Mouse (Mus musculus): ENCODE measurements around the gene D17Wsu92e. TPM values are rescaled to one million over a fixed set of nuclear protein-coding genes. Genes with fewer than 3 reads are reported as not detected.

The D17Wsu92e gene
- polyA plus RNA-seq, 1 experiment from 2014 or later = 9.8 TPM

GRCm38 (mm10) chr17:27724327-27724726 is 96.1 kb downstream of the D17Wsu92e start:
- no peak for DNase-seq (ENCODE audit: low spot score)

GRCm38 (mm10) chr17:27721125-27721664 is 99.3 kb downstream of the D17Wsu92e start:
- WGBS = 76% methylated on average over 9 of the region's 9 CpGs
- DNase-seq (ENCODE audit: low spot score) (no peak), ATAC-seq (no peak)
- Histone ChIP-seq H3K4me1 (ENCODE audit: control insufficient read depth, insufficient read depth, low read length) (peaks cover 3% of the 10 kb centered on the region; the same call in 1 of the 2 replicates), H3K27ac (ENCODE audit: low read depth, low read length) (no peak overlapping the region), H3K9ac (ENCODE audit: low read length) (no peak overlapping the region), H3K4me2 (ENCODE audit: low read length) (no peak overlapping the region), H3K36me3 (ENCODE audit: control insufficient read depth, insufficient read depth, low read length) (no peaks in the 10 kb centered on the region), H3K4me3 (ENCODE audit: low read depth, low read length) (no peak overlapping the region), H3K9me3 (replicated peaks; ENCODE audit: control insufficient read depth, low read length) (no peaks in the 10 kb centered on the region), H3K27me3 (replicated peaks; ENCODE audit: control insufficient read depth, insufficient read depth, low read length) (no peaks in the 10 kb centered on the region)

More at GRCm38 (mm10) chr17:27724327-27724726, 96.1 kb downstream of the D17Wsu92e start:
- Histone ChIP-seq H3K4me1 (ENCODE audit: control insufficient read depth, insufficient read depth, low read length) (0 out of 2 replicates have a peak, but pooled peaks cover 3% of the 10 kb centered on the region), H3K9me3 (replicated peaks; ENCODE audit: control insufficient read depth, low read length) (no peaks in the 10 kb centered on the region), H3K4me3 (ENCODE audit: low read depth, low read length) (no peak overlapping the region), H3K4me2 (ENCODE audit: low read length) (no peak overlapping the region), H3K27me3 (replicated peaks; ENCODE audit: control insufficient read depth, insufficient read depth, low read length) (no peaks in the 10 kb centered on the region), H3K36me3 (ENCODE audit: control insufficient read depth, insufficient read depth, low read length) (no peaks in the 10 kb centered on the region), H3K9ac (ENCODE audit: low read length) (no peak overlapping the region), H3K27ac (ENCODE audit: low read depth, low read length) (no peak overlapping the region)
- ATAC-seq = no peak
- 35% methylated on average over 3 of the region's 3 CpGs for WGBS

- Histone ChIP-seq H3K4me1 (ENCODE audit: control insufficient read depth, insufficient read depth, low read length) (no peaks in the 10 kb centered on the region; the same call in 1 of the 2 replicates), H3K27ac (ENCODE audit: low read depth, low read length) (no peak overlapping the region), H3K4me2 (ENCODE audit: low read length) (no peak overlapping the region), H3K4me3 (ENCODE audit: low read depth, low read length) (no peak overlapping the region), H3K9me3 (replicated peaks; ENCODE audit: control insufficient read depth, low read length) (no peaks in the 10 kb centered on the region), H3K27me3 (replicated peaks; ENCODE audit: control insufficient read depth, insufficient read depth, low read length) (no peaks in the 10 kb centered on the region), H3K9ac (ENCODE audit: low read length) (no peak overlapping the region), H3K36me3 (ENCODE audit: control insufficient read depth, insufficient read depth, low read length) (no peaks in the 10 kb centered on the region)
- 23% methylated on average over 9 of the region's 9 CpGs for WGBS
- DNase-seq (ENCODE audit: low spot score) (no peak), ATAC-seq (no peak)
Observed at GRCm38 (mm10) chr17:27720326-27720725, 100.1 kb downstream of the D17Wsu92e start.

GRCm38 (mm10) chr17:27719663-27720062 is 100.8 kb downstream of the D17Wsu92e start:
- no peak overlapping the region for H3K9ac ChIP-seq (ENCODE audit: low read length)
- no peak for ATAC-seq
- WGBS = 70% methylated on average over 14 of the region's 14 CpGs

GRCm38 (mm10) chr17:27718250-27718649 is 102.2 kb downstream of the D17Wsu92e start:
- DNase-seq (ENCODE audit: low spot score) (peak; percentile 64), ATAC-seq (0 out of 2 replicates have a peak, but pooled peaks have one; percentile 34)
- H3K27ac ChIP-seq (ENCODE audit: low read depth, low read length) = no peak overlapping the region
- H3K36me3 ChIP-seq (ENCODE audit: control insufficient read depth, insufficient read depth, low read length) = no peaks in the 10 kb centered on the region
- H3K4me1 ChIP-seq (ENCODE audit: control insufficient read depth, insufficient read depth, low read length) = no peaks in the 10 kb centered on the region; the same call in 1 of the 2 replicates
- H3K27me3 ChIP-seq (replicated peaks; ENCODE audit: control insufficient read depth, insufficient read depth, low read length) = no peaks in the 10 kb centered on the region
- 55% methylated on average over 5 of the region's 5 CpGs for WGBS
- no peaks in the 10 kb centered on the region for H3K9me3 ChIP-seq (replicated peaks; ENCODE audit: control insufficient read depth, low read length)
- no peak overlapping the region; the same call in 1 of the 2 replicates for H3K9ac ChIP-seq (ENCODE audit: low read length)
- no peak overlapping the region for H3K4me2 ChIP-seq (ENCODE audit: low read length)
- no peak overlapping the region for H3K4me3 ChIP-seq (ENCODE audit: low read depth, low read length)

More at GRCm38 (mm10) chr17:27719663-27720062, 100.8 kb downstream of the D17Wsu92e start:
- Histone ChIP-seq H3K4me3 (ENCODE audit: low read depth, low read length) (no peak overlapping the region), H3K4me2 (ENCODE audit: low read length) (no peak overlapping the region), H3K27ac (ENCODE audit: low read depth, low read length) (no peak overlapping the region), H3K4me1 (ENCODE audit: control insufficient read depth, insufficient read depth, low read length) (no peaks in the 10 kb centered on the region; the same call in 1 of the 2 replicates), H3K36me3 (ENCODE audit: control insufficient read depth, insufficient read depth, low read length) (no peaks in the 10 kb centered on the region), H3K9me3 (replicated peaks; ENCODE audit: control insufficient read depth, low read length) (no peaks in the 10 kb centered on the region), H3K27me3 (replicated peaks; ENCODE audit: control insufficient read depth, insufficient read depth, low read length) (no peaks in the 10 kb centered on the region)
- no peak for DNase-seq (ENCODE audit: low spot score)

- Histone ChIP-seq H3K27ac (ENCODE audit: low read depth, low read length) (no peak overlapping the region), H3K9ac (ENCODE audit: low read length) (peak overlapping the region; percentile 13; the same call in 1 of the 2 replicates), H3K36me3 (ENCODE audit: control insufficient read depth, insufficient read depth, low read length) (no peaks in the 10 kb centered on the region), H3K4me1 (ENCODE audit: control insufficient read depth, insufficient read depth, low read length) (no peaks in the 10 kb centered on the region; the same call in 1 of the 2 replicates), H3K9me3 (replicated peaks; ENCODE audit: control insufficient read depth, low read length) (no peaks in the 10 kb centered on the region), H3K4me2 (ENCODE audit: low read length) (peak overlapping the region; percentile 46), H3K27me3 (replicated peaks; ENCODE audit: control insufficient read depth, insufficient read depth, low read length) (no peaks in the 10 kb centered on the region), H3K4me3 (ENCODE audit: low read depth, low read length) (0 out of 2 replicates have a peak overlapping the region, but pooled peaks have one; percentile 11)
- DNase-seq (ENCODE audit: low spot score) (peak; percentile 36), ATAC-seq (peak; percentile 33)
- WGBS = 4% methylated on average over 16 of the region's 16 CpGs
Observed at GRCm38 (mm10) chr17:27716804-27717203, 103.6 kb downstream of the D17Wsu92e start.

- Histone ChIP-seq H3K27ac (ENCODE audit: low read depth, low read length) (no peak overlapping the region), H3K4me1 (ENCODE audit: control insufficient read depth, insufficient read depth, low read length) (peaks cover 2% of the 10 kb centered on the region; the same call in 1 of the 2 replicates), H3K4me3 (ENCODE audit: low read depth, low read length) (no peak overlapping the region), H3K36me3 (ENCODE audit: control insufficient read depth, insufficient read depth, low read length) (no peaks in the 10 kb centered on the region), H3K9ac (ENCODE audit: low read length) (no peak overlapping the region), H3K4me2 (ENCODE audit: low read length) (no peak overlapping the region), H3K9me3 (replicated peaks; ENCODE audit: control insufficient read depth, low read length) (no peaks in the 10 kb centered on the region), H3K27me3 (replicated peaks; ENCODE audit: control insufficient read depth, insufficient read depth, low read length) (no peaks in the 10 kb centered on the region)
- DNase-seq (ENCODE audit: low spot score) (peak; percentile 53), ATAC-seq (no peak)
- 70% methylated on average over 1 of the region's 1 CpGs for whole genome bisulfite sequencing
Observed at GRCm38 (mm10) chr17:27712832-27713231, 107.6 kb downstream of the D17Wsu92e start.

GRCm38 (mm10) chr17:27709650-27710049 is 110.8 kb downstream of the D17Wsu92e start:
- Histone ChIP-seq H3K36me3 (ENCODE audit: control insufficient read depth, insufficient read depth, low read length) (no peaks in the 10 kb centered on the region), H3K27ac (ENCODE audit: low read depth, low read length) (no peak overlapping the region), H3K4me1 (ENCODE audit: control insufficient read depth, insufficient read depth, low read length) (peaks cover 2% of the 10 kb centered on the region; the same call in 1 of the 2 replicates), H3K4me3 (ENCODE audit: low read depth, low read length) (no peak overlapping the region), H3K9ac (ENCODE audit: low read length) (no peak overlapping the region), H3K9me3 (replicated peaks; ENCODE audit: control insufficient read depth, low read length) (no peaks in the 10 kb centered on the region), H3K27me3 (replicated peaks; ENCODE audit: control insufficient read depth, insufficient read depth, low read length) (0 out of 2 replicates have a peak, but pooled peaks cover 4% of the 10 kb centered on the region), H3K4me2 (ENCODE audit: low read length) (no peak overlapping the region)
- ATAC-seq (no peak), DNase-seq (ENCODE audit: low spot score) (no peak)
- 73% methylated on average over 5 of the region's 5 CpGs for WGBS
